Mouse (Mus musculus) ES-Bruce4 (cell line): ENCODE results near the gene Znhit1.

Experiments used
- CTCF ChIP-seq: IDR thresholded peaks from one replicate; pipeline ENCODE4 v1.8.1; 2011; ENCODE audit warnings: low read depth, low read length
- EP300 ChIP-seq: IDR thresholded peaks from 2 replicates; pipeline ENCODE4 v1.6.1; 2011; ENCODE audit warnings: low read depth, low read length; ENCODE audit not compliant: insufficient read depth
- POLR2A ChIP-seq: IDR thresholded peaks from one replicate; pipeline ENCODE4 v1.8.1; 2011; ENCODE audit warnings: low read length; ENCODE audit not compliant: insufficient read depth

DNA sequence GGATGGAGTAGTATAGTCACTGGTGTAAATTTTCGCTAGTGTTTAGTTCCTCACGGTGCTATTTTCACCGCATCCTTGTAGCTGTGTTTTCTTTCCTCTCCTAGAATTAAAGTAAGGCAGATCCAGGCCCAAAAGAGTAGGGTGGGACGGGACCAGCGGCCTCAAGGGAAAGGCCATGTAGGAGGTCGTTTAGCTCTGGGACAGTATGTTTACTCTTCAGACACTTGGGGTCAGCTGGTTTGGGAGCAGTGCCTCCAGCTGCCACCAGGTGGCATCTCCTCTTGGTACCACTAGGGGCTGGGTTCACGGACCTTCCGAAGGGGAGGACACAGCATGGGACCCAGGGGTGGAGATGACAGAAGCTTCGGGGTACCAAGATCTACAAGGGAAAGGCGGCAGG, 25.3 kb downstream of the Znhit1 start:
- TF ChIP-seq CTCF, result peak; percentile 86
- TF ChIP-seq POLR2A, result no peak
- no peak for TF ChIP-seq EP300
